Mouse (Mus musculus) hindbrain, embryonic 15.5 days (tissue): ENCODE measurements around the gene Uba5. TPM values are rescaled to one million over a fixed set of nuclear protein-coding genes. Genes with fewer than 3 reads are reported as not detected.

Experiments
- ATAC-seq: fragments of 200-750 bp; cut with Nextera tagmentation; 2 replicates; pipeline ENCODE4 v1.8.0; 2017; ENCODE audit warnings: low read depth, moderate number of reproducible peaks, moderate TSS enrichment; ENCODE audit not compliant: low FRiP score
- H3K27ac ChIP-seq: fragments of 300-500 bp; sonication (generic); replicated peaks from 2 replicates; pipeline ENCODE4 v1.5.1; 2015; ENCODE audit warnings: mild to moderate bottlenecking, inconsistent platforms
- H3K27me3 ChIP-seq: fragments of 300-500 bp; sonication (generic); 2 replicates; pipeline ENCODE4 v1.6.1; 2015; ENCODE audit warnings: control low read depth, inconsistent platforms
- H3K36me3 ChIP-seq: fragments of 300-500 bp; sonication (generic); 2 replicates; pipeline ENCODE4 v1.6.1; 2015; ENCODE audit warnings: control low read depth, inconsistent platforms
- H3K4me1 ChIP-seq: fragments of 300-500 bp; sonication (generic); replicated peaks from 2 replicates; pipeline ENCODE4 v1.6.1; 2015; ENCODE audit warnings: control low read depth, inconsistent platforms
- H3K4me2 ChIP-seq: fragments of 300-500 bp; sonication (generic); 2 replicates; pipeline ENCODE4 v1.6.1; 2015; ENCODE audit warnings: moderate library complexity, mild to moderate bottlenecking, inconsistent platforms
- H3K4me3 ChIP-seq: fragments of 300-500 bp; sonication (generic); 2 replicates; pipeline ENCODE4 v1.5.1; 2015; ENCODE audit warnings: mild to moderate bottlenecking, inconsistent platforms
- H3K9ac ChIP-seq: fragments of 300-500 bp; sonication (generic); 2 replicates; pipeline ENCODE4 v1.6.1; 2015; ENCODE audit warnings: inconsistent platforms
- H3K9me3 ChIP-seq: fragments of 300-500 bp; sonication (generic); 2 replicates; pipeline ENCODE4 v1.6.1; 2016; ENCODE audit warnings: control low read depth, inconsistent platforms
- WGBS: fragments of 180-500 bp; shearing (Covaris S2); methylation state at CpG from one replicate; pipeline ENCODE4 v1.1.7; 2015; 5-methylcytosine and 5-hydroxymethylcytosine counted together
- polyA plus RNA-seq: library from polyadenylated mRNA; unstranded; fragments of >200 nt; fragmentation: Nextera tagmentation; extraction: Ambion mirVana; gene quantifications from 2 replicates; pipeline ENCODE4 v1.2.1, GENCODE M21; 2015

Gene Uba5
- polyA plus RNA-seq, 1 experiment from 2014 or later = 68.9 TPM

DNA sequence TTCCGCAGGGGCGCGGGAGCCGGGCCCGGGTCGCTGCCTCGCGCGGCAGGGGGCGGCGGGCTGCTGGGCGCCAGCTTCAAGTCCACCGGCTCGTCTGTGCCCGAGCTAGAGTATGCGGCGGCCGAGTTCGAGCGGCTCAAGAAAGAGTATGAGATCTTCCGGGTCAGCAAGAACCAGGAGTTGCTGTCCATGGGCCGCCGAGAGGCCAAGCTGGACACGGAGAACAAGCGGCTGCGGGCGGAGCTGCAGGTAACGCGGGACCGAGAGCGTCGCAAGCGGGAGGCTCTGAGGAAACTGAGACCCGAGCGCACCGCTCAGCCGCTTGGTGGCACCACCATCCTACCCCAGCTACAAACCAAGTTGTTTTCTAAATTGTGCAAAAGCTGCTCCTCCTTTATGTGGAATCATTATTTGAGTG lies 60.0 kb downstream of the Uba5 start:
- H3K27ac ChIP-seq = peak overlapping the region; percentile 81
- peaks cover 22% of the 10 kb centered on the region for H3K4me1 ChIP-seq
- H3K36me3 ChIP-seq = no peaks in the 10 kb centered on the region
- peak overlapping the region; percentile 78 for H3K4me2 ChIP-seq
- peak overlapping the region; percentile 50 for H3K9ac ChIP-seq
- WGBS = under 1% methylated on average over 35 of the region's 37 CpGs
- peak; percentile 63 for ATAC-seq
- H3K9me3 ChIP-seq = no peaks in the 10 kb centered on the region
- H3K27me3 ChIP-seq = no peaks in the 10 kb centered on the region; the same call in 1 of the 2 replicates
- H3K4me3 ChIP-seq = peak overlapping the region; percentile 52

DNA sequence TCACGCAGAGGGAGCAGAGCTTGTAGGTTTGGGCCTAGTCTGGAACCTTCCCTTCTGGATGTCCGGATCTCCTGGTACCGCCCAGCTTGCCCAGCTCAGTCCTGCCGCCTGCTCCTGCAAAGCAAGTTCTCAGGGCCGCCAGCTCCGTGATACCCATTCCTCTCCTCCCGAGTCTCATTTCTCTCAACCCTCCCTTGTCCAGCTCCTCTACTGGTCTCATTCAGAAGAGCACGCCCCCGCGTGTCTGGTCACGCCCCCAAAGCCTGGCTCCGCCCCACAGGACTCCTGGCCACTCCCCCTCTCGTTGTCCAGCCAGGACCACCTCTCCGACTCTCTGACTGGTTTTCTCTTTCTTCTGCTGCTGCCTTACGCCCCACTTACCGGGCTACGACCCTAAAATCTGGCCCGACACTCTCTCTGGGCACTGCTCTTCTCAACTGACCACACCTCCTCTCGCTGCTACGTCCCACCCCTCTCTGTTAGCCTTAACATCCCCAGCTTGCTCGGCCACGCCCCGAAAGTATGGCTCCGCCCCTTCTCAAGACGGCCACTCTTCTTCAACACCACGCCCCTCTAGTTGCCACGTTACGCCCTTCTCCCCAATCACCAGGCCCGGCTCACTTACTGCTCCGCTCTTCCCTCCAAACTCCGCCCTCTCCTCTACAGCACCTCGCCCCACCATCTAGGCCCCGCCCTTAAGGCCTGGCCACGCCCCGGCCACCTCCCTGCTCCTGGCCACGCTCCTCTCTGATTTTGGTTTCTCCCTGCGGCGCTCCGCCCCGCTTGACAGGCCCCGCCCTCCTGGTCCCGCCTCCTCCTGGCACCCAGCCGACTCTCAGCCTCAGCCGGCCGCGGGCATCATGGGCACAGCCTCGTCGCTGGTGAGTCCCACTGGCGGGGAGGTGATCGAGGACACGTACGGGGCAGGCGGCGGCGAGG lies 60.7 kb downstream of the Uba5 start, which contains the start of gene Nphp3:
Nphp3 (plus strand) TSS at position 624 of the 939 bp plus-strand sequence.
- WGBS = under 1% methylated on average over 55 of the region's 55 CpGs
- H3K27ac ChIP-seq = peak within 1 kb of the TSS; percentile 93
- no peaks in the 10 kb centered on the region for H3K36me3 ChIP-seq
- peak within 1 kb of the TSS; percentile 78 for H3K4me2 ChIP-seq
- ATAC-seq = peak; percentile 99
- peaks cover 22% of the 10 kb centered on the region for H3K4me1 ChIP-seq
- peak within 1 kb of the TSS; percentile 50 for H3K9ac ChIP-seq
- peak within 1 kb of the TSS; percentile 52 for H3K4me3 ChIP-seq
- H3K9me3 ChIP-seq = no peaks in the 10 kb centered on the region
- no peaks in the 10 kb centered on the region; the same call in 1 of the 2 replicates for H3K27me3 ChIP-seq

DNA sequence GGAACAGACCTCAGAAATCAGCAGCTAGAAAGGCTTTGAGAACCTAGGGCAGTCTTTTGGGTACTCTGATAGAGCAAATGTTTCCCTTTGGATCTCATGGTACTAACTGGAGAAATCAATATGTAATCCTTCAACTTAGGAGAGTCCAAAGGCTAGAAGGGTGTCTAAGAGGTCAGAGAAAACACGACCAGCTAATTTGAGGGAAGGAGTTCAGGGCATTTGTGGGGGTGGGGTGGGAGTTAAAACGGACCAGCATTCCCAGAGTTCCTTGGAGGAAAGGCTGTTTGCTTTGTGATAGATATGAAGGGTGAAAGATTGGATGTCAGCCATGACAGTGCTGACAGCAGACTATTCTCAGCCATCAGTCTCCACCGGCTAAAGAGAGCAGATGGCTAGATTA lies 62.3 kb downstream of the Uba5 start:
- H3K27me3 ChIP-seq = no peaks in the 10 kb centered on the region; the same call in 1 of the 2 replicates
- H3K27ac ChIP-seq = no peak overlapping the region
- H3K4me1 ChIP-seq = peaks cover 22% of the 10 kb centered on the region
- no peak overlapping the region for H3K4me2 ChIP-seq
- no peak for ATAC-seq
- no peaks in the 10 kb centered on the region for H3K9me3 ChIP-seq
- H3K4me3 ChIP-seq = no peak overlapping the region
- no peaks in the 10 kb centered on the region for H3K36me3 ChIP-seq
- H3K9ac ChIP-seq = no peak overlapping the region
- WGBS = 56% methylated on average over 3 of the region's 3 CpGs

Other genes with a start within 250 kb of the Uba5 start
- 3.3 and 4.1 TPM in 2 replicates for gene Nphp3, start 60.6 kb downstream of the Uba5 start, polyA plus RNA-seq
- not detected in 2 replicates for gene Gm28305, start 22.5 kb downstream of the Uba5 start, polyA plus RNA-seq
- gene Acad11, start 243 bp upstream of the Uba5 start, polyA plus RNA-seq = 6.9 and 8.1 TPM in 2 replicates
- 1.4 and 1.6 TPM in 2 replicates for gene Ackr4, start 63.8 kb upstream of the Uba5 start, polyA plus RNA-seq
- gene Dnajc13, start 199.8 kb upstream of the Uba5 start, polyA plus RNA-seq = 17.7 and 22.6 TPM in 2 replicates